Mouse (Mus musculus): ENCODE data around the gene Dlx4.

Gene Dlx4

GRCm38 (mm10) chr11:95142980-95143575 lies 3.0 kb downstream of the Dlx4 start:
- DNase-seq (ENCODE audit: low spot score in 2 of 2) = no peak

GRCm38 (mm10) chr11:95142258-95142657 lies 3.8 kb downstream of the Dlx4 start:
- no peak for DNase-seq (ENCODE audit: low spot score in 2 of 2)

GRCm38 (mm10) chr11:95139871-95140270 lies 6.2 kb downstream of the Dlx4 start:
- DNase-seq (ENCODE audit: low spot score in 2 of 2) = no peak

GRCm38 (mm10) chr11:95137281-95137680 lies 8.8 kb downstream of the Dlx4 start:
- DNase-seq (ENCODE audit: low spot score in 2 of 2) = no peak

GRCm38 (mm10) chr11:95133321-95133720 lies 12.7 kb downstream of the Dlx4 start:
- no peak for DNase-seq (ENCODE audit: low spot score in 2 of 2)

- no peak for DNase-seq (ENCODE audit: low spot score in 2 of 2)
Observed at GRCm38 (mm10) chr11:95130668-95131252, 15.3 kb downstream of the Dlx4 start.

- no peak for DNase-seq (ENCODE audit: low spot score in 2 of 2)
Observed at GRCm38 (mm10) chr11:95128359-95128758, 17.7 kb downstream of the Dlx4 start.

GRCm38 (mm10) chr11:95126272-95127245 lies 19.5 kb downstream of the Dlx4 start:
- no peak for DNase-seq (ENCODE audit: low spot score in 2 of 2)

- DNase-seq (ENCODE audit: low spot score in 2 of 2) = no peak
Observed at GRCm38 (mm10) chr11:95125366-95125948, 20.6 kb downstream of the Dlx4 start.

GRCm38 (mm10) chr11:95122100-95122489 lies 24.0 kb downstream of the Dlx4 start:
- no peak for DNase-seq (ENCODE audit: low spot score in 2 of 2)

- no peak for DNase-seq (ENCODE audit: low spot score in 2 of 2)
Observed at GRCm38 (mm10) chr11:95121161-95122099, 24.6 kb downstream of the Dlx4 start.

GRCm38 (mm10) chr11:95120633-95121020 lies 25.4 kb downstream of the Dlx4 start:
- DNase-seq (ENCODE audit: low spot score in 2 of 2) = no peak

GRCm38 (mm10) chr11:95119990-95120632 lies 26.0 kb downstream of the Dlx4 start, which contains the start of gene Dlx3:
Gene Dlx3, plus strand, starts transcription at chr11:95120119.
- DNase-seq (ENCODE audit: low spot score in 2 of 2) = no peak

GRCm38 (mm10) chr11:95118505-95118904 lies 27.6 kb downstream of the Dlx4 start:
- DNase-seq (ENCODE audit: low spot score in 2 of 2) = peak; percentile 37 to 75

- peak; percentile 40 to 67 for DNase-seq (ENCODE audit: low spot score in 2 of 2)
Observed at GRCm38 (mm10) chr11:95117030-95117429, 29.0 kb downstream of the Dlx4 start.

GRCm38 (mm10) chr11:95110081-95110480 lies 36.0 kb downstream of the Dlx4 start:
- DNase-seq (ENCODE audit: low spot score in 2 of 2) = no peak

GRCm38 (mm10) chr11:95109000-95109399 lies 37.1 kb downstream of the Dlx4 start:
- DNase-seq (ENCODE audit: low spot score in 2 of 2) = no peak

- DNase-seq (ENCODE audit: low spot score in 2 of 2) = peak; percentile 66 to 72
Observed at GRCm38 (mm10) chr11:95106440-95107236, 39.4 kb downstream of the Dlx4 start.

- DNase-seq (ENCODE audit: low spot score in 2 of 2) = no peak
Observed at GRCm38 (mm10) chr11:95105274-95105874, 40.7 kb downstream of the Dlx4 start.
